Mouse (Mus musculus) brain, embryonic 14.5 days (tissue): ENCODE data around the gene Itprid1. TPM values are rescaled to one million over a fixed set of nuclear protein-coding genes. Genes with fewer than 3 reads are reported as not detected.

Experiments
- DNase-seq: peaks from one replicate; pipeline ENCODE4 v3.0.0-alpha.2; 2011; ENCODE audit warnings: low read depth
- CTCF ChIP-seq: fragments of 200-500 bp; IDR thresholded peaks from 2 replicates; pipeline ENCODE4 v1.5.1; 2012; ENCODE audit warnings: inconsistent platforms, mild to moderate bottlenecking, moderate library complexity, borderline replicate concordance; ENCODE audit not compliant: insufficient read depth, insufficient read length; ENCODE audit errors: extremely low read depth
- POLR2A ChIP-seq: fragments of 200-500 bp; IDR thresholded peaks from 2 replicates; pipeline ENCODE4 v1.6.1; 2012; ENCODE audit warnings: mild to moderate bottlenecking, inconsistent platforms, borderline replicate concordance; ENCODE audit not compliant: poor library complexity, insufficient read depth, insufficient read length, severe bottlenecking; ENCODE audit errors: extremely low read depth
- polyA plus RNA-seq: library from polyadenylated mRNA; depleted of rRNA; stranded (reverse); fragments of >200 nt; gene quantifications from 2 replicates; pipeline ENCODE4 v1.2.3, GENCODE M21; 2012

The Itprid1 gene
- polyA plus RNA-seq, 1 experiment: 0.26 TPM

DNA sequence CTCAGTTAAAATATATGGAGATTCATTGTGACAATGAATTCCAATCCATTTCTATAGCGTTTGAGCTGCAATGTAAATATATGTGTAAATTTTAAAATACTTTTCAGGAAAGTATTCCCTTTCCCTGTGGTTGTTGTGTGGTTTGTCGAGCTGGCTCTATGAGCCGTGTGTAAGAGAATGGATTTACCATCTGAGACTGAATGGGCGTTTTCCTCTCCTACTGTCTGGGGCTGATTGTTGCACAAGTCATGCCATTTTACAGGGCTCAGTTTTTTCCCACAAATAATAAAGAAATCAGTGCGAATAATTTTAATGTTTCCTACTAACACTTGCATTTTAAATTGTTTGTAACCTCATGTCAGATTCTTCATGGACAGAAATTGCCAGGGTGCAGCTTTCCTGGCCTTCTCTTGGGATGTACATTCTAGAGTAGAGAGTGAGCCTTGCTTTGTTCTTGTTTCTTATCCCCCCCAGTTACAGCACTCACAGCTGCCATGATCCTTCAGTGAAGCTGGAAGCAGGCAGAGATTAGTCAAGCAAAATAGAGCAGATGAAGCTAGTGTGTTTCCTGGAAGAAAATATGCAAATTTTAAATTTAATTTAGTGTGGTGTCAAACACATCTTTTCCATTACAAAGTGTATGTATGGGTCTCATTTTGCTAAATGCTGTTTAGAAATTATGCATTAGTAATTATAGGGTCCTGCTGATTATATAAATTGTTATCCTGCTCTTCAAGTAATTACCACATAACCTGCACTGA, 65.1 kb downstream of the Itprid1 start:
- TF ChIP-seq CTCF (no peak), POLR2A (no peak)
- DNase-seq: peak; percentile 89

DNA sequence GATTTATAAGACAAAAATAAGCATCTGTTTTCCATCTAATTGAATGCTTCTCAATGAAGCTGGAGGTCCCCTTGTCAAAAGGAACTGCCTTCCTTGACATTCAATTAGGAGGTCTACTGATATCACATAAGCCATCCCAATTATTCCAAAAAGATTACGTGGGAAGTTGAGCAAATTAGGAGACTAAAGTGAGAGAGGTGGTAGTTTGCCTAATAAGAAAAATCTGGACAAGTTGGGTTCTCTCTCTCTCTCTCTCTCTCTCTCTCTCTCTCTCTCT, 65.6 kb downstream of the Itprid1 start:
- TF ChIP-seq CTCF: no peak
- TF ChIP-seq POLR2A: no peak
- DNase-seq: no peak

DNA sequence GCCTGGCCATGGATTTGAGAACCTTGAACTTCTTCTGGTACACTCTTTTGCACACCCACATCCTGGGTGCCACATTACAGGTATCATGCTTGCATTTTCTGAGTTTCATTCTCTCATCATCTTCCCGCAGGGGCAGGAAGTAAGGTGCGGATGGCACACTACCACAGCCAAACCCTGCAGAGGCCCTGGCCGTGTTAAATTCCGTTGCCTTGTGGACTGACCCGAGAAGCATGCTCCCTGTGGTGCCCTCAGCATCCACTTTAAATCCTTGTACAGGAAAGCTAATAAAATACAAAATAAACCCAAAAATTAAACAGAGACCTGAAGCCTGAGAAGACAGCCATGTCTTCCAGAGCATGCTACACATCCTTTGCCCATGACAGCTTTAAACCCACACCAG, 82.5 kb downstream of the Itprid1 start:
- TF ChIP-seq CTCF (no peak), POLR2A (no peak)
- no peak for DNase-seq

DNA sequence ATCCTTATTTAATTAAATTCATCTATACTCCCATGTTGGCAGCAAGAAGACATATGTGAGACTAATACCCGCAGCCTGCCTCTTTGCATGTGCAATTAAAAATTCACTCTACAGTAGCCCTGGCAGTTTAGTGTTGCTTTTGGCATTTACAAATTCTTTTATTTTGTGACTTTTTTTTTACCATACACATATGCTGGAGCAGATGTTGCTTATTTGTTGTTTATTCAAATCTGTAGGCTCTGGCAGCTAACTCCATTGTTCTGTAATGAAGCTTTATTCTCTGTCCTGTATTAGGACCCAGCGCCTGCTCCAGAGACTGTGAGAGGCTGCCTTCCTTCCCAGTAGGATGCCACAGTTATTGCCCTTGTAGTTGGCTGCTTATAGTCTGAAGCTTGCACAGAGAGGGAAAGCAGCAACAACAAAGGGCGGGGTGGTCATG, 83.6 kb downstream of the Itprid1 start:
- TF ChIP-seq CTCF (no peak), POLR2A (no peak)
- peak; percentile 94 for DNase-seq

DNA sequence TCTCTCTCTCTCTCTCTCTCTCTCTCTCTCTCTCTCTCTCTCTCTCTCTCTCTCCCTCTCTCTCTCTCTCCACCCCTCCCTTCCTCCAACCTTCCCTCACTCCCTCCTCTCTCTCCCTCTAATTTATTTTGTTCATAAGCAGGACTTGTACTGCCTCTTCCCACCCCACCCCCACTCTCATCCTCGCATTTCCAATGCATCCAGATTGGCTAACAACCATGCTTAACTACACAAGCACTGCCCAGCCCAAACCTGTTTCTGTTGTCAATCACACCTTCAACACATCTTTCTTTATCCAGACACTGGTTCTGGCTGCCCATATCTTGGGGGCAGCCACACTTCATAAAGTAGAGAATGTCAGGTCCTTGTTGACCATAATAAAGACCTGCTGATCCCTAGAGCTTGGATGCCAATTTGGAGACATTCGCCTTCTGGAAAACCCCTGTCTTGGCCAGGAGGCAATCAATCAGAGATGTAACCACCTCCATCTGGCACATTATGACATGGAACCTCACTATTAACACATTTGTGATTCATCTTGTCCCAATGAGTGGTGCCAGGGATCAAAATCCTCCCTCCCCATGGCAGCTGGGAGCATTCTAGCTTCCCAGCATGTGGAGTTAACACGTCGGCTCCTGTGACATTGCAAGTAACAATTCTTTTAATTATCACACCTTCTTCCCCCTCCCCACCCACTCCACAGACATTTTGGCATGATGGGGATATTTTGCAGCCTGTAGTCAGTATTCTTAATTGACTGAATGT, 84.4 kb downstream of the Itprid1 start:
- TF ChIP-seq POLR2A (no peak), CTCF (no peak)
- peak; percentile 96 for DNase-seq

DNA sequence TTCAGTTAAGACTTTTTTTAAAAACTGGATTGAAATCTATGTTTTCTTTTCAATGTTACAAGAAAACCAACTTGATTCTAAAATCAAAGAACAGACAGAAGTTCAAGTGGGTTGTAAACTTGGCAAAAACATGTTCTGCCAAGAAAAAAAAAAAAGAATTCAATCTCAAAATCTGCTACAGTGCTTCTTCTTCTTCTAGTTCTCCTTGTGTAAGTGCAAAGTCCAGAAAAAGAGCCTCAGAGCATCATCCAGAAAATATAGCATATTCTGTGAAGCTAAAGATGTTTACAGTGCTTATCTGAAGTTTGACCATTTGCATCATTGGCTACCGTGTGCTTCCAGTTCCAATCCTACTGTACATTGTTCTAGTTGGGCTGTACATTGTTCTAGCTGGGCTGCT, 108.0 kb downstream of the Itprid1 start:
- DNase-seq: no peak
- TF ChIP-seq POLR2A (no peak), CTCF (no peak)

DNA sequence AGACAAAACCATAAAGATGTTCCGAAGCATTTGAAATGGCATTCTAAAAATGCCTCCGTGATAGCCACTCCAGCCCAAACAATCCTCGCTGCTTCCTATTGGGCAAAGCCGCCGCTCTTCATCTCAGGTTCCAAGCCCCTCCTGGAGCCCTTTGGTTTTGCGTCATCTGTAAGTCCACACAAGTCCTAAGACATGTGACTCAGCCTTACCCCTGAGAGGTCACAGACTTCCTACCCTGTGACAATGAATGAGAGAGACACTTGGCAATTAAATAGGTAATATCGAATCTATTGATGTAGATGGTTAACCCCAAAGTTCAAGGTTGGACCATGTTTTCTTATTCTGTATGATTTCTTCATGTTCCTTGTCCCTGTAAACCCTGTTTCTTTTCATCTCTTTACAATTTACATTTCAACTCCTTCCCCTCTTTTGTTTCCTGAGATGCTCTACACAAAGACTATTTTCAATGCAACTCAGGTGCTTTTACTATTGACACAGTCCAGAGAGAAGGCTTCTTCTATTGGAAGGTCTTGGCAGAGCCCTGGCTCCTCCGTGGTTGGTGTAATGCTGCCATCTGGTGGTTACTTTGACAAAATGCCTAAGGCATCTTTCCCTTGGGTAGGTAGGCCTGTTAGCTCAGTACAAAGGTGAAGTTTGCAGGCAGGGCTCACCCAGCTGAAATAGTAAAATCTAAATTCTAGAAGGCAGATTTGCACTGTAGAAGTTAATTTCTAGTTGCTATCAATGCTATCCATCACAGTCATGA, 113.8 kb downstream of the Itprid1 start:
- TF ChIP-seq POLR2A: no peak
- TF ChIP-seq CTCF: peak; percentile 85; the same call in 1 of the 2 replicates
- peak; percentile 93 for DNase-seq

DNA sequence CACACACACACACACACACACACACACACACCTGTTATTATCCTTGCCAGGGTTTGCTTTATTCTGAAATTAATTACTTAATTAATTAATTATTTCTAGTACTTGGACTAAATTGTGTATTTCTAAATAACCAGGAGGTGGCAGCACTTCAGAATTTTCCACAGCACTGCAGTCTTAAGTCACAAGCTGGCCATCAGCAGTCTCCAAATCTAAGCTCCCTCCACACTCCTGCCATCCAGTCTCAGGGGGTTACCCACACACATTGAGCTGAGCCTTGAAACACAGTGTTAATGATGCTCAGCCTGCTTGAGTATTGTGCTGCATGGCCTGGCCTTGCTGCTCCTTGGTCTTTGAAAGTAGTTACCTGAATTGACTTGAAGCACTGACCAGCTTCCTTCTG, 136.3 kb downstream of the Itprid1 start:
- TF ChIP-seq POLR2A (no peak), CTCF (peak; percentile 47; the same call in 1 of the 2 replicates)
- DNase-seq: peak; percentile 89

DNA sequence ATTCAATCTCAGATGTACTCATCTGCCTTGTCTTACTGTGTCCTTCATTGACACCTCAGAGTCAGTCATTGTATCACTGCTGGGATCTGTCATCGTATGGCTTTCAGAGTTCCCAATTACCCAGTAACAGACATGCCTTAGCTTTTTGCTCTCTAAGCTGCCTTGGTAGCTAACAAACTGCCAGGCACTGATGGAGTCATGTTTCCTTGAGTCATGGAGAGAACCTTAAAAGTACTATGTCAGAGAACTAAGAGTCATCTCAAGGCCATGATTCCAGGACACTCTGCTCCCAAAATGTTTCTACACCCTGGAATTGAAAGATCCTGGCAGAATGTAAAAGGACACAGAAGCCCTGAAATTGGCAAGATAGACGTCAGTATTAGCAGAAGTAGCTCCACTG, 143.1 kb downstream of the Itprid1 start:
- DNase-seq: no peak
- TF ChIP-seq POLR2A: no peak

DNA sequence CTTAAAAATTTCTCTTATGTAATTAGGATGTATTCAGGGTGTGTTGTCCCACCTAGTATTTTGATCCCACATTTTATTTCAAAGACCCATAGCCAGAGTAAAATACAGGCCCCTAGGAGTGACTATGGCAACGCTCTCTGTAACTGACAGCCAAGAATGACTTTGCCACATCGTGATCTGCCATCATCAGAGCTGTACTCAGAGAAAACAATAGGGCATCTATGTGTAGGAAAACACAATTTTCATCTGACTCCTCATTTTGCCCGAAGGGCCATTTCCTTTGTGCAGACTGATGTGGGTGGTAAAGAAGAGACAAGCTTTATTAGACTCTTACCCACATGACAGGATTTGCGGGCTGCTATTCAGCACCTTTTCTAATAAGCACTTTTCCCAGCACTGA, 172.0 kb downstream of the Itprid1 start:
- no peak for DNase-seq
- TF ChIP-seq POLR2A: no peak
- TF ChIP-seq CTCF: no peak

DNA sequence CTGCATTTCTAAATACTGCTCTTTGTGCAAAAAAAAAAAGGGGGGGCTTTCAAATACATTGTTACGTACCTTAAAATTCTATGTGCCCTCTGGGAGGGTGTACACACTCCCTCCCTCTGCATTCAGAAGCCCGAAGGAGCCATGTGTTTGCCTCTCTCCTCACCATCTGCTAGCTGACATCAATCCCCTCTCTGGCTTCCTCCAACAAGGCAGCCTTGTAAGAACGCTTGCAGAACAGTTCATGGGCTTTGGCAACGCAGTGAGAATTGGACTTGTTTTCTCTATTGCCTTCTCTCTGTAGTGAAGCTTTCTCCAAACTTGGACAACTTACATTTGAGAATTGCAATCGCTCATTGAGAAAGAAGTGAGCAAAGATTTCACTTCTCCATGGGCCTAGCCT, 175.7 kb downstream of the Itprid1 start:
- DNase-seq: peak; percentile 71
- TF ChIP-seq POLR2A (no peak), CTCF (no peak)
